Mouse (Mus musculus) ovary, postnatal 10 days (tissue): ENCODE measurements at regions not wholly inside any gene's neighbourhood (a gene's known extent, or its start where the extent isn't known, plus 50 kb on each side); places are given as distances from the start of the nearest gene placed in this dataset.

Experiments used
- DNase-seq: peaks from one replicate; pipeline ENCODE4 v3.0.0; 2022; ENCODE audit warnings: low spot score

DNA sequence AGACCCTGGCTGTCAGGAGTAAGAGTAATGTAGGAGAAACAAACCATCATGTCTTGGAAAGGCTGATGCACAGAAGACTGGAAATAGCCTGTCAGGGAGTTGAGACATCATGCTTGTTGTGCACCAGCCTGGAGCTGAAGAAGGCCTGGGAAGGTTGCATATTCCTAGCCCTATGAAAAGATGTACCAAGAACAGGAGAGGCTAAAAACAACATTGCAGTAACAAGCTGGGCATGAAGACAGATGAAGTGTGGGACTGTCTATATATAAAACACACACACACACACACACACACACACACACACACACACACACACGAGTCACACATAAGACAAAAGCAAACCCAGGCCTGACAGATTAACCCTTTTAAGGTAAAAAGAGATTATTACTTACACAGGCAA, 185.1 kb upstream of the Tmem72 start:
- no peak for DNase-seq

DNA sequence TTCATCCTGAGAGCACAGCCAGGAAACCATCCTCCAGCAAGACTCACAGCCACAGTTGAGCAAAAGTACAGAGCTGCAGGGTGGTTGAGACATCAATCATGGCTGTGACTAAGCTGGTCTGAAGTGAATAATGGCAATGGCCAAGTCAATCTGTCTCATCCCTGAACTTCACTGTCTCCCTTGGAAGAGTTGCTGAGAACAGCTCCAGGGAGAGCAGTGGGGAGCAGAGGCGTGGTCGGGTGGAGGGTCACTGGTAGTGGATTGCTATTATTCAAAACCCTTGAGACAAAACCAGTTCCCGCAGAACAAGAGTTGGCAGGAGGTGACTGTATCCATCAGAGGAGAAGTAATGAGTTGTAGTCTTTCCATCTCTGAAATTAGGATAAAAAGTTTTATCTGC, 185.7 kb upstream of the Tmem72 start:
- no peak for DNase-seq

DNA sequence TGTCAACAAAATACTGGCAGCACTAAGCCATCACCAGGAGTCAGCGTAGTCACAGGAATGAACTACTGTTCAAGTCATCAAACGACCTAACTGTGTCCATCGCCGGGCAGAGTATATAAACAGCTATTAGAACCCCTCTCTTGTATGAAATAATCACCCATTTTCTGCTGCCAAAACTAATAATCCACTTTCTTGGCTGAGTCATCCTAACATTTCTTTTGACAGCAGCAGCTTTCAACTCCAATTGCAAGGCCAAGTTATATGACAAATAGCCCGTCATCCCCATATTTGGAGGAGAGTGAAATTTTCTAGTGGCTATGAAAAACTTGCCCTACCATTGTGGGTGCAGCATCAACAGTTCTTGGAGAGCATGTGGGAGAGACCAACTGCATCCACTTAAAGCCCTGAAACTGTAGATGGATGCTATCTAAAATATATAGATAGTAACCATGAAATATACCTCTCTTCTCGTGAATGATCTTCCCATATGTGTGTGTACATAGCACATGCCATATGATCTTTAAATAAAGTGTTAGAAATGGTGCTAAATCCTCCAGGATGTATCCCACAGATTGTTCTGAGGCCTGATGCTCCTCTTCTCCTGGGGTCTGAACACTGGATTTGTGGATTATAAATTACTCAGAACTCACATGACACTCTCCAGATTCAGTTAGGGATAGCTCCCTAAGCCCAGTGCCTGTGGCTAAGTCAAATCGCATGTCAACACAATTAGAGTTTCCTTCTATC, 189.9 kb upstream of the Tmem72 start:
- no peak for DNase-seq

DNA sequence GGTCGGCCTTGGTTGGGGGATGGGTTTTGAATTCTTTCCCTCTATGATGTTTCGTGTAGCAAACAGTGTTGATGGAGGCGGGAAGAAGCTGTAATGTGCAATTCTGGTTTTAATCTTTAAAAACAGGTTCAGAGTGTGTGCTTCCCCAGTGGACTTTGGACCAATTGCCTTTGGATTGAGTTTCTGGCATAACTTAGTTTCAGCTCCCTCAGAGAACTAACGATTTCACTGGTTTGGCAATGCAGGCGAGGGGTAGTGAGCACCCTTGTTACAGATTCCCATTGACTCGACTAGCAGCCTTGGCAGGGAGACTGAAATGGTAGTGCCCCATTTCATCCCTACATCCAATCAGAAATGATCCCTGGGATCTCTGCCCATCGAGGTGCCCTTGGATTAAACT, 193.9 kb upstream of the Tmem72 start:
- DNase-seq, result no peak

DNA sequence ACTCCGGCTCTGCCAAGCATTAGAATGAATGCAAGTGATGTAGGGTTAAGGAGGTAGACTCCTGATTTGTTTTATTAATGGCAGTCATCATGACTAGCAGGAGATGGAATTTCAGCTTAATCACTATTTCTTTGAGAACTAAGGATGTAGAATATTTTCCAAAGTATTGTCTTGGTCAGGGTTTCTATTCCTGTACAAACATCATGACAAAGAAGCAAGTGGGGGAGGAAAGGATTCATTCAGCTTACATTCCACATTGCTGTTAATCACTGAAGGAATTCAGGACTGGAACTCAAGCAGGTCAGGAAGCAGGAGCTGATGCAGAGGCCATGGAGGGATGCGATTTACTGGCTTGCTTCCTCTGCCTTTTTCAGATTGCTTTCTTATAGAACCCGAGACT, 195.4 kb upstream of the Tmem72 start:
- DNase-seq, result no peak

DNA sequence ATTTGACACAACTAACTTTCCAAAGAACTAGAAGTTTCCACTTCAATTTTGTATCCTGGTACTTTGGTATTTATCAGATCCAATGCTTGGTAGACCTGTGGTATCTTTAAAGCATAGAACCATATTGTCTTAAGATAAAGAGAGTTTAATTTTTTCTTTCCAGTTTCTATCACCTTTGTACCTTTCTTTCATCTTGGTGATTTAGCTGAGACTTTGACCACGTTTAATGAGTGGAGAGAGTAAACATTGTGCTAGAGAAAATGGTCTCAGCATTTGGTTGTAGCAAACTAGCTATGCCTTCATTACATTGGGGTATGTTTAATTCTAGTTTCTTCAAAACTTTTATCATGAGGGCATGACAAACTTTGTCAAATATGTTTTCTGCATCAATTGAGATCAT, 197.4 kb upstream of the Tmem72 start:
- no peak for DNase-seq

DNA sequence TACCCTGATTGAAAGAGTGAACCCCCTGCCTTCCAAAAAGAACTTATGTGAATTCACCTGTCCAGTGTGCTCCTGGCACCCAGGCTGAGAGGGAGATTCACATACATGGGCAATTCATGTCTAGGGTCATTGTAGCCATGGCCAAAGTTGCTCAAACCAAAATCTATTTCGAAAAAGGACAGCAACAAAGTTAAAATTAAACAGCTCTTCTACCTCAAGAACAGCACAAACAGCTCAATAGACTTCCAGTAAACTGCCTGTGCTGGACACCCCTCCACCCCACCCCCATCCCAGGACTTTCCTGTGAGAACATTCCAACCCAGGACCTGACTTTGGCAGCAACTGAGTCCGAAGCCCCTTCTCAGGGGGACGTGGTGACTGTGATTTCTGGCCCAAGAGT, 218.3 kb upstream of the Tmem72 start:
- DNase-seq, result no peak

DNA sequence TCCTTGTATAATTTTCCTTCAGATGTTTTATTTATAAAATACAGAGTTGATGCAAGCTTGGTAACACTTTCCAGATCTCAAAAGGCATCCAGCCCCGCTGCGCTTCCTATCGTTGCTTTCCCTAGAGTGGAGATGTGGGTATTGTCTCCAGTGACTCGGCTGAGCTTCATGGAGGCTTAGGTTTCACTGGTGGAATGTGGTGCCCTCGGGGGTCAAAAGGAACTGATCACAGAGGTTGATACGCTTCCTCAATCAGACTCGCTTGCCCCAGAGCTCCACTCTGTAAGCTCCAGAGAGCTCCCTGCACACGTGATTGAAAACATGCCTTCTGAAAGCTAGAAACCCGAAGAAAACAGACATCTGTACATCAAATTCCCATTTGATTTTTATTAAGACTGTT, 224.9 kb upstream of the Tmem72 start:
- no peak for DNase-seq

DNA sequence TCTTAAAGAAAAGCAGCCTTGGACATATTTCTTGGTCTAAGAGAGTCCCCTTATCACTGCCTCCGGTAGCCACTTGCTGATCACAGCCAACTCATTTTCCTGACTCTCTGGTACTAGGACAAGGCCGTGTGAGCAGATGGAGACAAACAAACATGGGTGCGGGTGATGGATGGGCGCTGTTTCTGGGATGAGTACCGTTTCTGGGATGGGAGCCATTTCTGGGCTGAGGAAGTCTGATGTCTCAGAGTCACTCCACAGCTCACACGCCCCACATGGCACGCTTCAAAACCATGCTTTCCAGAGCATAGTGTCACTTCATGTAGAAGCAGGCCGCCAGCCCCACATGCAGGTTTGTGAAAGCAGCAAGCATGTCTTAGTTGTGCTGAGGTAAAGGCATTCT, 225.6 kb upstream of the Cxcl12 start:
- no peak for DNase-seq

DNA sequence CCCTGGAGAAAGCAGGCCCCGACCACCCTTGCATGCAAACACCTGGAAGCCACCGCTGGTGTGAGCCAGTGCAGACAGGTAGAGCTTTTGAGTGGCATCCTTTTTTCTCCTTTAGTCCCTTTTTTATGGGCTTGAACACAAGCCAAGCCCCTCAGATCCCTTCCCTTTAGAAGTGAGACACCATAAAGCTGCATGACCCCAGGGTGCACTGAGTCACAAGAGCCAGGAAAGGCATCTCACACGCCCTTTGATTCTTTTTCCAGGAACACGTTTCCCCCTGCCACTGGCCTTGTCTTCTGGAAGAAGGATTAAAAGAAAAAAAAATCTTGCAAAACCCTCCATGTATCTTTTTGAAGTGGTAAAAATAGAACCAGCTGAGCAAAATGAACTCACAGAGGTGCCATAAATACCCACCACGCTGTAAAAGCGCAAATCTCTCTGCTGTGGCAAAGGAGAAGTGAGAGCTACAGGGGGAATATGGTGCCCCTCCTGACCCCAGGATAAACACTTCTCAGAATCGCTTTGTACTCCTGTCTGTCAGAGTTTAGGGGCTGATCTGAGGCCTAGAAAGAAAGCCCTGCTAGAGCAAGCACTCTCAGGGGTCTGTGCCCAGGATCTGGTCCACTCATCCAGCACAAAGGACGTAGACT, 222.1 kb upstream of the Cxcl12 start:
- no peak for DNase-seq

DNA sequence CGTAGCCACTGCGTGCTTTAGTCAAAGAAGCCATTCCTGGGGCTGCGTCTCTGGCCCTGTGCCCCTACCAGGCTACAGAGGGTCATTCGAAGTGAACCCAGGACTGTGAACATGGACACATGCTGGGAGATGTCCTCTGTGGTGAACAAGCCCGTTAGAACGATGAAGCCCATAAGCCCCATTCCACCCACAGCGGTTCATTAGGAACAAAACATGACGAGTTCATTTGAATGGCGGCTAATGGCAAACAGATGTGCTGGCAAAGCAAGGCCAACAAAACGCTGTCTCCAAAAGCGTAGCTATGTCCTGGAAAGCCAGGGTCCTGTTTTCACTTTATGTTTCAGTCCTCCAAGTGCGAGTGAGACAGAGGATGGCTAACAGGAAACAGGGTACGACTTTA, 208.7 kb upstream of the Cxcl12 start:
- no peak for DNase-seq

DNA sequence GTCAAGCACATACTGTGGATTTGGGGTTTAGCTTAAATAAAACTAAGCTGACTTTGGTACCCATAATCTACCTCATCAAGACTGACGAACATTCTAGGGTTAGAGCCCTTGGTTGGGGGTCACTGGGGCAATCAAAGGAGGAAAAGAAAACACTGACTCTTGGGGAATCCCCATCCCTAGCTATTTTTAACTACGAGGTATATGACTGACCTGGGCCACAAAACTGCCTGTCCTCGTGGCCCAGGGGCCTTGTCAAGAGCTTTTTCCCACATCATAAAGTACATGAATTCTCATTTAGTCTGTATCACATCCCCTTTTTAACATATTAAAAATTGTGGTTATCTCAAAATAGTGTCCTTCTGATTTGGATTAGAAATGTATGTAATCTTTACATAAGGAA, 207.7 kb upstream of the Cxcl12 start:
- no peak for DNase-seq

DNA sequence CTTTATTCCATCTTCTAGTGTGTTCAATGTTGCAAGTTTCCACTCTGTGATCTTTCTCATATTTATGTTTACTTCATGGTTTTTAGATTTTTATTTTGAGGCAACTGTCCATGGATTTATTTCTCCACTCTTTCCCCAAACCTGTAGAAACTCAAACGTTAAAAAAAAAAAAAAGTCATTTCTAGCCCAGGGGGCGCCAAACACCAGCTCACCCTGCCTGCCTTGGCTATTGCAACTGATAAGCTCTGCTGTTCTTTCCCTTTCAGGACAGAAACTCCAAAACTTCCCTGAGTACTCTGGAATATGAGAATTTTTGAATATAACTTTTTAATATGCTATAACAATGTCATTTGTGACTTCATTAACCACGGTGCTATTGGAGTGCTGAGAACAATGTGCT, 201.9 kb upstream of the Cxcl12 start:
- no peak for DNase-seq

DNA sequence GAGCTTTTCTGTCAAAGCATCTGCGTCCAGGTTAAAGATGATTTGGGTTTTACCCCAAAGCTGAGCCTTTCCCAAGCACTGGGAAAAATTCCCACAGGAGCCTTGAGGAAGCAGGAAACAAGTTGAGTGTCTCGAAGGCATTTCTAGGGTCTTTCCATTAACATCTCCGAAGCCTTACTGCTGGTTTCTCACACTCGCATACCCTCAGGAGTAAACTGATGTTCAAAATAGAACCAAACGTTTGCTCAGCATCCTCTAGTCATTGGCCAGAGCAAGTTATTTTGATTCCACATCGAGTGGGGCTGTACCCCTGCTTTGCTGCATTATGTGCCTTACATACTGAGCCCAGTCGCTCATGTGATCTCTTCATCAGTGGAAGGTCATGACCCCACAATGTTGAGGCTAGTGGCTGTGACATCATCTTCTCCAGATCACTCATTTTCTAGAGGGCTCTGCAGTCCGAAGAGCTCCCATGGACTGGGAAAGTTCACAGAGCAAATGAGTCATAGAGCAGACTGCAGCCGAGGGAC, 198.9 kb upstream of the Cxcl12 start:
- no peak for DNase-seq

DNA sequence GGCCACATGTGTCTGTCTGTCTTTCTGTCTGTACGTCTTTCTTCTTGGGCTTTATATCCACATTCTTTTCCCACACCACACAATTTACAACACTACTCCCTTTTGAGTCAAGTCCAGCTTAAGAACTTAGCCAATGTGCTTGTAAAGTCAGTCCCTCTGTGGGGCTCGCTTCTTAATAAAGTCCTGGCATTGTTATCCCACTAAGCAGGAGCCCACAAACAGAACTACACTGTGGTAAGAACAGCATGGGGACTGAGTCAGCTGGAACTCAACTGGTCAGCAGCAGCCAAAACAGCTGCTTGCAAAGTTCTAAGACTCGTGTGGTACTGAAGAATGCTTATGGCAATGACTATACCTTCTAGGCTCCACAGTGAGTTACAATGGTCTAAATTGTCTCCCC, 193.5 kb upstream of the Cxcl12 start:
- DNase-seq, result no peak

DNA sequence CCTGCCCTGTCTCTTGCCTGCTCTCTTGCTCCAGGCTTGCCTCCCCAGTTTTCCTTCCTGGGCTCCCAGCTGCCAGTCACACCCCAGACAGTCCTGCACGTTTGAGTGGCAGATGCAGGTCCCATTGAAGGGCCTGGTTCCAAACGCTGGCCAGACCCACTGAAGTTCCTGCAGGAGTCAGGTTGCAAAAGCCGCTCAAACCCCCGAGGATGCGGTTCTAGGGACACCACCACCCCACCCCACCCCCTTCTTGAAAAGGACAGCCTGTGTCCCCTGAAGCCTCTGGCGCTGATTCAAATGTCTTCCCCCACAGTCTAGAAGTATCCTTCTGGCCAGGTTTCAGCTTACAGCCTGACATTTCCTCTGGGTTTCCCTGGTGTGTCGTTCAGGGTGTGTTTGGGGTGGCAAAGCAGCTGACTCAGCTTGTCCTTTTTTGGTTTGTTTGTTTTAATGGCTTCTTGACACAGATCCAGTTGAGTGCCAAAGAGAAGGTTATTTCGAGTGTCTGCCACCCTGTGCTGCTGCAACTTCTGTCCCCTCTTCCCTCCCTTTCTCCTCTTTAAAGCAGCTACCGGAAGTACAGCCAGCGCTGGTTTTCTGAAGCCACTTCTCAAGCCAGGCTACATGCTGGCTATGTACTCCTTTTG, 187.9 kb upstream of the Cxcl12 start:
- no peak for DNase-seq

DNA sequence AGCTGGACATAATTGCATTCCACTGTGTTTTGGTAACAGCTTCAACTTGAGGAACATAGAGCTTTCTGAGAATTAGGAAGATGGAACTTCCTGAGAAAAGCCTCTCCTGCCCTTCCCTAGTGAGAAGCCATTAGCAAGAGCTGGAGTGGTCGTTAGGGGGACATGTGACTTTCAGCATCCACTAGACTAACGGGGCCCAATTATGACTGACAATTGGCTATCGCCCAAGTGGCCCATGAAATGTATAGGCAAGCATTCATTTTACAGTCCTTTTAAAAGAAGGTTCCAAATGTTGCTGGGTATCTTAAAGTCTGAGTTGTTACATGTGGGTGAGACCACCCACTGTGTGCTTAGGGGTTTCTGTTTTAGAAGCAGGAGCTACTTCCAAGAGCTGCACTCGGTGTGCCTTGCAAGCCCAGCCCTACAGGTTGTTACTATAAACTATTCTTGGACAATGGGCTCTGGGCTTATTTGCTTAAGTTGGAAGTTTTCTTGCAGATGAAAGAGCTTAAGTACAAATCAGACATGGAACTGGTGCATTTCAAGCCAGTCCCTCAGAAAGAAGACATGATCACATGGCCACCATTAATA, 183.1 kb upstream of the Cxcl12 start:
- no peak for DNase-seq

DNA sequence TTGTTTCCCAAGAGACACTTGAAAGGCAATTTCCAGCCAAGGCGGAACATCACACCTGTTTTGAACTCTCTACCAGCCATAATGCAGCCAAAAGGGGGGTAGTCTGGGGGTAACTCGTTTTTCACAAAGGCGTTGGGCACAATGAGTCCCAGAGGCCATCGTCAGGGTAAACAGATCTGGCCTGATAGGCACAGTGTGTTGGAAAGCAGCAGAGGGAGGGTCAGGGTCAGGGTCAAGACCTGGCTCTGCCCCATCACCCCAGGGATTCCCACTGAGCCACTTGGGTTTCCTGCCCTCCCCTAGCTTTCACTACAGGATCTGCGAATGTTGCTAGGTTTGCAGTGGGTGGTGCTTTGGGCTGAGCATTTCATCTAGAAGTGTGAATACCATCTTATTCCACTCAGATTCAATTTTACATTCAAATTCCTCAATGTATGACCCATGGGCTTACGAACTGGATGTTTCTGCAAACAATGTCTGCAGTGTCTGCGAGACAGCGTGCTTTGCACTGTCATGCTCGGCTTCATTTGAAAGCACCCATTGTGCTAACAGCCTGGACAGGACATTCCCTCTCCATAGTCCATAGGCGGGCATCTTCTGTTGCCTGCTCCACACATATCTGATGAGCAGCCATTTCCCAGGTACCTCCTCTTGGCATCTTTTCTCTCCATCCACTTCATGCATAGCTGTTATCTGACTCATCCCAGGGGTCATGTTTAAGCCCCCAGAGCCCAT, 181.9 kb upstream of the Cxcl12 start:
- DNase-seq, result no peak

DNA sequence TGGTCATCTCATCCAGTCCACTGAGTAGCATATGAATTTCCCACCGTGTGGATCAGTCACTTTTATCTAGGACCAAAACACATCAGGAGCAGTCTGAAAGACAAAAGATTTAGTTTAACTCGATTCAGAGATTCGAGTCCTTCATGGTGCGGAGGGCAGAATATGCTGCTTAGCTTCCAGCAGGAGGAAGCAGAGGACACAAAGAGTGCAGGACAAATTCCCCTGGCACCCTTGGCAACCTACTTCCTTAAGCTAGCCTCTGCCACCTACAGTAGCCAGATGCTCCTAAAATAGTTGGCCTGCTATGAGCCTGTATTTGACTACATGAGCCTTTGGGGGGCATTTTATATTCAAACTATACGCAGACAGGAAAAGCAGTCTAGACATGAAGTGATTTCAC, 181.1 kb upstream of the Cxcl12 start:
- DNase-seq, result no peak

DNA sequence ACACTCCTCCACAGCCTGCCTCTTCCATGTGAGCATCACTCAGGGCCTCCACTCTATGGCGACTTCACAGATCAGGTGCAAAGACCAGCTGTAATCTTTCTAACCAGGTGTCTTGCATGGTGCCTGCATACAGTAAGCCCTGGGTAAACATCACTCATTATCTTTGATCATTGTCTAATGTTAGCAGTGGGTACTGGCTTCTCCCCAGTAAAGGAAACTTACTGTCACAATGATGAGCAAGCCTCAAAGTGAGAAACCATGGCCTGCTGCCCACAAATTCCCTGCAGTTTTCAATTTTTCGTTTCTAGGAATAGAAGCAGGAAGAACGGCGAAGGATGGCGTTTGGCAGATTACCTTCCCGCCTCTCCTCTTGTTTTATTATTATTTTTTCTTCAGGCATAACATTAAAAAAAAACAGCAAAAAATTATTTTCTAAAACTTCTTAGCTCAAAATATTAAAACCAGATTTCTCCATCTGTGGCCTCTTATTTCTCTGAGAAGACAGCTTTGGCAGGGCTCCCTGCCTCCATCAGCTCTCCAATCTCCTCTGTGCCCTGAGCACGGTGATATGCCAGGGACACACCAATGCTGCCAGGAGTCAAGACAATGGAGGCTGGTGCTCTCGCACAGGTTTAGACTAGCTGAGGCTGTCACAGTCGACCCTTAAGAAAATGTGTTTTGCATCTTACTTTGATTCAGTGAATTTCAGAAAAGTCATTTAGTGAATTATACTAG, 169.2 kb upstream of the Cxcl12 start:
- DNase-seq, result no peak

DNA sequence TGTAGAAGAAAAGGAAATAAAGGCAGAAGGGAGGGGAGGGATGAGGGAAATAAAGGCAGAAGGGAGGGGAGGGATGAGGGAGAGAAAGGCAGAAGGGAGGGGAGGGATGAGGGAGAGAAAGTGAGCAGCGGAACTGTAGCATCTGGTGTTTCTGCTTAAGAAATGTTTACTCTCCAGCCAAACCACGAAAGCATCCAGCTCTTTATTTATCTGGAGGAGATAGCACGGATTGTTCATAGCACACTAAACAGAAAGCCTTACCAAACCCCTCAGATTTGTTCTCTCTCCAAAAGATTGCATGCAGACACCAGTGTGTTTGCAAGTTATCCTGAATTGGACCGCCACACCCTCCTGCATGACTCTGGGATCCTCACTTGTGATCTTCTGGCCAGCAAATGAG, 168.4 kb upstream of the Cxcl12 start:
- DNase-seq, result no peak
